Mouse (Mus musculus) right cerebral cortex, adult 2 months (tissue): Measurements from ENCODE around the gene Shank2.

Experiments used
- DNase-seq, 2 experiments: peaks; one replicate each; pipeline ENCODE4 v3.0.0; 2021 to 2022; ENCODE audit warnings: low spot score in 2 of 2

Shank2 gene

DNA sequence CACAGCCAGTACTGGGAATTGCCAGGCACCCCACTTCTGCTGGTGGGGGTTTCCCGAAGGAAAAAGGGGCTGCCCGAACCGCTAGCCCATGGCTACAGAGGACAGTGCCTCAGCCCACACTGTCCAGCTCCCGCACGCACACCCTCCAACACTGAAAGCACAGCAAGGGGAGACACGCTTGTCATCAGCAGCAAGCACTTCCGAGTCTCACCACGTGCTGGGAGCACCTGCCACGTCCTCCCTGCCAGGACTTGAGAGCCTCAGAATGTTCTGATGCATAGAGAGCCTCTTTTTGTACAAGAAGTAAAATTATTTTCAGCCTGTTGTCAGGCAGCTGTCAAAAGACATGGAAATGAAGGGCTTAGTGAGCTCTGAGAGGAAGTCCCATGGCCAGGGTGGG is 169.0 kb downstream of the Shank2 start:
- DNase-seq = peak in 1 of 2 experiments; percentile 37

DNA sequence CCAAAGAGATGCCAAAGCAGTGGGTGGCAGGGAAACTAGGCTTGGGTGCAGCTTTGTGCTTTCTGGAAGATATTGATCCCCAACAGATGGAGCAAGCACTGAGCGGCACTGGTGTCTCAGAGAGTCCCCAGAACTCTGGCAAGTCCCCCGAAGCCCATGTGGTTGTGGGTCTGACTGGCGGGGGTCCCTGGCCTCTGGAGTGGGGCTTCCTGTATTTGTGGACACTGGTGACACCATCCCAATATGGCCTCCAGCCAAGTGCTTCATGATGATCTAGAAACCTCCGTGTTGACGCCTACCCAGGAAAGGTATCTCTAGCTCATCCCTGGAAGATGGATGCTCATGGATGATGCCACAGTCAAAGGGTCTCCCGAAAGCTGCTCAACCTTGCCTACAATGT is 172.1 kb downstream of the Shank2 start:
- no peak for DNase-seq

DNA sequence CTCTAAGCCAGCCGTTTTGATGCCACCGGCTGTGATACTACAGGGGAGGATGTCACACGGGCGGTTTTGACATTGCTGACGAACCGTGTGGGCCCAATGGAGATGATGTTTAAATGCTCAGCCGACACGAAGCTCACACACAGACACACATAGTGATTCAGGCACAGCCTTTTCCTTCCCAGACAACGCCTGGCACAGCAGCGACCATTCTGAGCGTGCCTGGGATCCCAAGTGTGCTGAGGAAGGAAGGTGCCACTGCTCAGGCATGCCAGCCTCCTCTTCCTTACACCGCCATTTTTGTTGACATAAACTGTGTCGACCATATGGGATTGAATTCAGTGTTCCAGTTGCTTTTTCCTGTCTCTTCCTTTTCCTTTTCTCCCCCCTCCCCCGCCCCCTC is 172.6 kb downstream of the Shank2 start:
- peak; percentile 40 to 52 for DNase-seq

DNA sequence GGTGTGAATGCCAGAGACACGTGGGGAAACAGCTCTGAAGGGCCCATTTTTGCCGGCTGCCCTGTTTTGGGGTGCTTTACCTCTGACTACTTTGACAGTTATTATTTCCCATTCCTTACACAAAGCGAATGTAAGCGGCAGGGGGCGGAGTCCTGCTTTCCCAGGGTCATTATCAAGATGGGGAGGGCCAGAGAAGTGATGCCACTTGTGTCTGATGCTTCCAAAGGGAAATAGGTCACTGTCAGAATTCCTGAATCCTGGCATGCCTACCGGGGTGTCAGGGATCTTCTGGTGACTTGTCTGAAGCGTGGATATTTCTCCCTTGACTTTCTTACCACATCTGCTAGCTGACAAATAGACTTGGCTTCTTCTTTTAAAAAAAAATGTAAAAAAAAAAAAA is 173.3 kb downstream of the Shank2 start:
- peak in 1 of 2 experiments; percentile 17 for DNase-seq

DNA sequence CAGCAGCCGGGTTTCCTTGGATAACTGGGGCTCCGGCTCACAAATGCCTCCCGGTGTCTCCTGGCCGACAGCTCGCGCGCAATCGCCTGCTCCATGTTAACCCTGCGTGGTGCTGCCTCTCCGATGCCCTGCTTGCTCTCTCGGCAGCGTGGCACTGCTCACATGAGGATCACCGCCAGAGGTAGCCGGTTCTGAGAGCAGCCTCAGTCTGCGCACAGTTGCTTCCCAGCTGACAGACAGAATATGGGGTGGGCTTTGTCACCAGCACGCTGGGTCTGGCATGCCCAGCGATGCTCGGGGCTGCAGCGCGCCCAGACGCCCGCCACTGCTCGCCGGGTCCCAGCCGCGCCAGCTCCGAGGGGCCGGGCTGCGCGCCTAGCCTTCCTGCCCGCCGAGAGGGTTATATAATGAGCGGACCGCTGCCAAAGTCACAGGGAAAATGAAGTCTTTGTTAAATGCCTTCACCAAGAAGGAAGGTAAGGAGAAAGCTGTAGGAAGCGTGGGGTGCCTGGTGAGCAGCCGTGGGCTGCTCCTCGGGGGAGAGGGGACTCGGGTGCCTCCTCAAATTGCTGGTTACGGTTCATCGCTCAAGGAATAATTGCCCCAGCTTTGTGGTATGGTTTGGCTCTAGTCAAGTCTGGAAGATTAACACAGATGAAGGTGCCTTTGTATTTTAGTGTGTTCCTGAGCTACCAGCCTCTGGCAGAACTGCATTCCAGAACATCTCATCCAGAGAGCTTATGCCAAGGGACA is 173.9 kb downstream of the Shank2 start:
- peak; percentile 71 for DNase-seq

DNA sequence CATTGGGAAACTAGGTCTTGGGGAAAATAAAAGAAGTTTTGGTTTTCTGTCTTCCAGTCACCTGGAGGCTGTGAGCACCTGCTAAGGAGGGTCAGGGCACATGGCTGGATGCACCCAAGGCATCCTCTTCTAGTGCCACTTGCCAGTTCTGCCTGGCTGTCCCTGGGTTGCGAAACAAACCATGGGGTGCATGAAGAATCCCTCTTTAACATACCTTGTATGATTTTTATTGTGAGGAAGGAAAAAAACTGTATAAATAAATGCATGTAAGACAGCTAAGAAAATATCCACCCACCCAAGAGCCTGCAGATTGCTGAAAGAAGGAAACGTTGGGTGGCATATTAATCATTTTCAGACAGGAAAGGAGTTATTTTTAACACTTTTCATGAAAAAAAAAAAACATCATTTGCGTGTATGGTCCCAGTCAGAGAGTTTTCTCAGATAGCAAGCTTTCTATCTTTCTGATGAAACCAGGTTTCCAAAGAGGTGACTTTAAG is 174.6 kb downstream of the Shank2 start:
- DNase-seq = peak in 1 of 2 experiments; percentile 26

DNA sequence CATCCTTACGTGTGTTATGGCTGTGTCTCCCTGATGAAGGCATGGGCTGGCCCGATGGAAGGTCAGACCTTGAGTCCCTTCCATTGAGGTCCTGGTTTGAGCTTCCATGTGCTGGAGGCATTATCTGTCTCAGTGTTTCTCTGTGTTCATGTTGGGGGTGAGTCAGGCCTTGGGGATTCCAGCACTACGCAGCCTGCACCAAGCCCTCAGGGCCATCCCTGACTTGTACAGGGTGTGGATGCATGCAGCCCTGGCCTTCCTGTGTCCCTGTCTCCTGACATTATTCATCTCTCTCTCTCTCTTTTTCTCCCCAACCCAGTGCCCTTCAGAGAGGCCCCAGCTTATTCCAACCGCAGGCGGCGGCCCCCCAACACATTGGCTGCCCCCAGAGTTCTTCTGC is 177.7 kb downstream of the Shank2 start:
- DNase-seq = no peak

DNA sequence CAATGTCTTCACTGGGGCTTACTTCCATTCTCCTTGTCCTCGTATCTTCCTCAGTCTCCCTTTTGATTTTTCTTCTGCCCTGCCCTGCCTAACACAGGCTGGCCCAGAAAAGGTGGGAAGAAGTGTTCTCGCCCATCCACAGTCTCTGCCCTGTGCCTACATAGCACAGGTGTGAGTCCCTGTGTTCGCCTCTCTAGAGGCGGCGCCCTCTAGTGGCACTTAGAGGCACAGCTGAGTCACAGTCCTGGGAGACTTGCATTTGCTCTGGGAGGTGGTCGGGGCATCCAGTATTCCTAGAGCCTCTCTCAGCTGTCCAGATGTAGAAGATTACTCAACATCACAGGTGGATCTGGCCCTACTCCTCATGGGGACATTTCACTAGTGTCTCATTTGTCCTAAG is 179.2 kb downstream of the Shank2 start:
- DNase-seq = peak; percentile 58 to 78

DNA sequence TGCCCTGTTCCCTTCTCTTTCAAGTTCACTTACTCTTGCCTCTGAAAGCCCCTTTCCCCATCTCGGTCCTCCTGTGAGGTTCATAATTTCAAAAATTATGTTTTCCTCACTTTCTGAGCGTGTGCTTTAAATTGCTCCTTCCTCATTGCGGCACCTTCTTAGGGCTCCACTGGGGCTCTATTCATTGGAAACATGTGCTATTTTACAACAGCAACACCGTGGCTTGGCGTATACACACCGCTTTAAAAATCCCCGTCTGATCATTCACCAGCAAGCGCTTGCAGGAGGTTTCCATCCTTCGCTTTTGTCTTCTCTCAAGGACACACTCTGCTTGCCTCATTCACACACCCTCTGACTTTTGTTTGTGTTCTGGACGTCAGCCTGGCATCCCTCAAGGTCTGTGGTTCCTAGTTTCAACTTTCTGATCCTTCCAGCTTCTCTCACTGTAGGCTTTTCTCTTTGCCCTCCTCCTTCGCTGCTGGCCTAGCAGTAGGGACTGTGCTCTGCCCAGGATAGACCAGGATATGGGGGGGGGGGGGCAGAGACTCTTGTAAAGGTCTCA is 186.2 kb downstream of the Shank2 start:
- no peak for DNase-seq

DNA sequence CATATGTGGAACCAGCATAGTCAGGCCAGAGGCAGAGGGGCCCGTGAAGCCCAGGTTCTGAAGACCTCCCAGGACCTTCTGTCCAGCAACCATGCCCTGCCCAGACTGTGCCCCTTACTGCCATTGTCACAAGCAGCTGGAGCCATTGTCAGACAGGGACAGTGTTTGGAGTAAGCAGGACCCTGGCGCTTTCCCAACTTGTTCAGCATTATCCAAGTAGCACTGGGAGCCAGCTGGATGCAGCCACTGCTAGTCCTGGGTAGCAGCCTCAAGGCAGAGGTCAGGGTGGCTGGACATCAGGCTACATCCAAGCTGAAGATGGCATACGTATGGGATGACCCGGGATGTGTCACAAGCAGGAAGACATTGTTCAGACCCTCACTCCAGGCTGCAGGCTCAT is 187.7 kb downstream of the Shank2 start:
- DNase-seq = no peak

DNA sequence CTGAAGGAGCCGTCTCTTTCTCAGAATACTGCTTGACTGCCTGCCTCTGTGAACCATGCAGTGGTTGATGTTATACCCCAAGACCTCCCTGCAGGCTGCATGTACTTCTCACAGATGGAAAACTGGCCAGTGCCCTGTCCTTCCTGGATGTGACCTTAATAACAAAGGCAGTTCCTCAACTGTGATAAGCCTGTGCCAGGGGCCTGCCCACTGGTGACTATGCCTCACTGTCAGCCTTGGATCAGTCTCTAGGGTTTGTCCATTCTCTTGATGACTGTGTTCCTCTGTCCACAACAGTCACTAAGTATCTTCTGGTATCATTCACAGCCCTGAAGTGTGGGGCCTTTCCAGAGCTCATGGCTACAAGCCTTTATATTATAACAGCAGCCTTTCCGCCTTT is 196.8 kb downstream of the Shank2 start:
- no peak for DNase-seq

DNA sequence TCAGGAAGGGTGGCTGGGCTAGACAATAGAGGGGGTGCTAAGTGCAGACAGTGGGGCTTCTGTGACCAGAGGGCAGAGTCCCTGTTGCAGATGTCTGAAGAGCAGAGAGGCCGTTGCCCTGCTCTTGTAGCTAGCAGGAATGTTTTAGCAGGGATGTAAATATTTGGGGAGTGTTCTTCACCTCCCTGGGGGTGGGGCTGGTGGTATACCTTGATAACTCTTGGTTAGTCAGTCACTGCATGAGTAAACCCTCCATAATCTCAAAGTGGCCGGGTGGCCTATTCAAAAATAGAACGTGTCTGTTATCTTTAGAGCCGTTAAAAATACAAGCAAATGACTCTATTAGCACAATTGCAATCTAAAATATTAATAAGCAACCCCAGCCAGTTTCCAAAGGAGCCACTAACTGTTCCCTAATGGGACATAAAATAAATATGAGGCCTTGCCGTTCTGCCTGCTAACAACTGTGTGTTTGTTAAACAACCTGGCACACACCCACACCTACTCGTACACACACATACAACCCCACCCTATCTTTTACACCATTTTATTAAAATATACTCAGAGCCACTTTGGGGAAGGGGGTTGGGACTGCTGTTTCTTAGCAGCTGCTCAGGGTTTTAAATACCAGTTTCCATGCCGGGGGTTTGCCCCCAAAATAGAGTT is 200.4 kb downstream of the Shank2 start:
- no peak for DNase-seq

DNA sequence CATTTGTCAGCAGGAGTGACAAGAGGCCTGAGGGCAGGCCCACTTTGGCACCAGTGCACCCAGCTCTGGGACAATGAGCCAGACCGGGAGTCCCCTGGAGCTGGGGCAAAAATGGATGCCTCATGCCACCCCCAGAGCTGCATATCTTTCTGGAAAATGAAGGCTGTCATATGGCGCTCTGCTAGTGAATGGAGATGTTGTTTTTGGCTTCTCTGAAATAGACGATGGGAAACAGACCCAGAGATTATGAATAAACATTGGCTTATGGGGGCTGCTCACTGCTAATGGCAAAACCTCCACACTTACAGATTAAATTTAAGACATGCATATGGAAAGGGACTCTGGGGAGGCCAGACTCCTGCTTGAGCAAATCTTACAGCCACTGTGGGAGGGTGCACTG is 202.6 kb downstream of the Shank2 start:
- DNase-seq = no peak

DNA sequence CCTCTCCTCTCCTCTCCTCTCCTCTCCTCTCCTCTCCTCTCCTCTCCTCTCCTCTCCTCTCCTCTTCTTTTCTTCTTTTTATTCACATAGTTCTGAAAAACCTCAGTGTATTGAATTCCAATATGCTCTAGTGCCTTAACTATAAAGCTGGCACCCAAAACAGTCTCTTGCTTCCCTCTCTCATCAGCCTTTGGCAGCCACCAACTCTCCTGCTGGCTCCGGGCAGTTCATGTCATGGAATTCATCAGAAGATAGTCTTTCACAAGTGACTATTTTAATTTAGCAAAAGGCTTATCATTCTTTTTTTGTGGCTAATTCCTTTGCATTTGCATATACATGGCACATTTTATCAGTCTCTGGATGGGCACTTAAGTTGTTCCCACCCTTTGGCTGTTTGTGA is 203.4 kb downstream of the Shank2 start:
- no peak for DNase-seq

DNA sequence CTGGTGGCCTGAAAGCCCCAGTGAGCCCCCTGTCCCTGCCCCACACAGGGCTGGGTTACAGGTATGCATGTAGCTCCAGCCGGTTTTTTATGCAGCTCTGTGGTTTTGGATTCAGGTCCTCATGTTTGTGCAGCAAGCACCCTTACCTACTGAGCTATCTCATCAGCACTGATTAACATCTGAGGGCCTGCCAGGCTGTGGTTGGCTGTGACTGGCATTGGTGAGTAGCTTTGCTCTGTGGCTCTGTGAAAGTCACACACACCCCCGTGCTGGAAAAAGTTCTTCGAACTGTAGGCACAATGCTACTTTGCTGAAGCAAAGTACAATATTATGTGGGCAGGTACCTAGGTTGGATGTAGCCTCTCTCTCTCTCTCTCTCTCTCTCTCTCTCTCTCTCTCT is 204.1 kb downstream of the Shank2 start:
- peak; percentile 47 to 57 for DNase-seq

DNA sequence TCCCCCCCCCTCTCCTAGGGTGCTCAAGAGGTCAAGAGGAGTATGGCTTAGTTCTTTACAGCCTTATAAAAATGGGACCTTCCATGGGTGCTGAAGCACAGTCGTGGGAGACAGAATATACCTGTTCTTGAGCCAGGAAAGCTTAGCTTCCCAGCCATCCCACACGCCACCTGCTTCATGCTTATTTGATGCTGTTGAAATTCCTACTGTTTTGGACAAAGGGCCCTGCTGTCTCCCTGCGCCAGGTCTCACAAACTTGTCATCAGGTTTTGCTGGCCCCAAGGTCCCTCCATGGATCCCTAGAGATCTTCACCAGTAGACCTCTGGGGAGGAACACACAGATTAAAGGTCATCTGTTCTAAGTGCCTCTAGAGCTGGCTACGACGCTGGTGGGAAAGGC is 204.5 kb downstream of the Shank2 start:
- DNase-seq = peak; percentile 41 to 67

DNA sequence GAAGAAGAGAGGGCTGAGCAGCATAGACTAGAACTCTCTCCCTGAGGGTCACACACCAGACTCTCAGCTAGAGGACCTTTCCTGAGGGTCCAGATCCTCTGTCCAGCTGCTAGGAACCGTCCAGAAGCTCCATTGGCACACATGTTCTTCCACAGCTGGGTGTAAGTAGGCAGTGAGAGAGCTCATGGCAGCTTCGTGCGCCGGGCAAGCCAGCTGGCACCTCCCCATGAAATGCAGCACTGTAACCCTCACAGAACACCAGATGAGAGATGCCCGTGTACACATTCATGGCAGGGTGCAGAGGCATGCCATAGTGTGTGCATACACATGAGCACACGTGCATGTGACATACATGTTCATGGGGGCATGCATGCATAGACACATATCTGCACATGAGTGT is 205.4 kb downstream of the Shank2 start:
- DNase-seq = no peak

DNA sequence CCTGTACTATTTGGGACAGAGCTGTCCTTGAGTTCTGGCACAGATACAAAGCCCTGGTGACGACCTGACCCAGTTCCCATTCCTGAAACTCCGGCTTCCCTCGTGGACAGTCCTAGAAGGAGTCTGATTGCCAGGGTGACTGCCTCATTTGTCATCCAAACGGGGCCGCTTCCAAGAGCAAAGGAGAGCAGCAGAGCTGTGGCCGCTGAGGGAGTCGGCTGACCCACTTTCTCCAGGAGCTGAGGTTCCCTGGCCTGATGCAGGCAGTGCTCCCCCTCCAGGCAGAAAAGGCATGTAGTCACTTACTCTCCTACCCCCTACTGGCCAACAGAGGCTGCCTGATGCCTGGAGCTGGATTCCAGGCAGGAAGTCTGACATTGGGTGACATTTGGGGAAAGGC is 206.1 kb downstream of the Shank2 start:
- DNase-seq = peak; percentile 74 to 75

DNA sequence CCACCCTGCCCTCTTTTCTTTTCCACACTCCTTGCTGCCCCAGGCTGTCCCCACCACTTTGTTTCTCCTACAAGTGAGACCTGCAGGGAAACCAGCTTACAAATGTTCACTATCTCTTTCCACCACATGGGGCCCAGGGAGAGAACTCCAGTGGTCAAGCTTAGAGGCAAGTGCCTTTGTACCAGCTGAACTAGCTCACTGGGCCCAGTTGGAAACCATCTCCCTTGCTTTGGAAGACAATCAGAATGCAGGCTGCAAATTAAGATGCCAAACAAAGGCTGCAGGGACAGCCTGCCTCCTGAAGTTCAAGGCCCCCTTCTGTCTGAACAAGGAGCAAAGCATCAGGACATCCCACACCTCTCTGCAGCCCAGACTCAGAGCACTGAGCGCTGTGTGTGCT is 206.9 kb downstream of the Shank2 start:
- no peak for DNase-seq

DNA sequence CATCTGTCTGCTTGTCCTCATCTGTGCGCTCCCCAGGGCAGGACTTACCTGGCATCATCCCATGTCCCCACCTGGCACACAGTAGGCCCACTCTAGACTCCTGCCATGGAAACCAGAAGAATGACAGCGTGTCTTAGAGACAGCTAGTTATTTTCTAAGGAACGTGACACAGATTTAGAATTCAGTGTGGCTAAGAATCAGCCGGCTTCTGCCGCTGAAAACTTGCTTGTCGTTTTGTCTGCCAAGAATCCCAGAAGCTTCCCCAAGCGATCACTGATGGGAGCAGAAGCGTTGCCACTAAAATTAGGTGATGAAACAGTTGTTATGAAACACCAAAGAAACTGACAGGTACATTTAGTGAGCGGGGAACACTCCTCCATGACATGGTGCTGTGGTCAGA is 208.8 kb downstream of the Shank2 start:
- DNase-seq = peak in 1 of 2 experiments; percentile 40

DNA sequence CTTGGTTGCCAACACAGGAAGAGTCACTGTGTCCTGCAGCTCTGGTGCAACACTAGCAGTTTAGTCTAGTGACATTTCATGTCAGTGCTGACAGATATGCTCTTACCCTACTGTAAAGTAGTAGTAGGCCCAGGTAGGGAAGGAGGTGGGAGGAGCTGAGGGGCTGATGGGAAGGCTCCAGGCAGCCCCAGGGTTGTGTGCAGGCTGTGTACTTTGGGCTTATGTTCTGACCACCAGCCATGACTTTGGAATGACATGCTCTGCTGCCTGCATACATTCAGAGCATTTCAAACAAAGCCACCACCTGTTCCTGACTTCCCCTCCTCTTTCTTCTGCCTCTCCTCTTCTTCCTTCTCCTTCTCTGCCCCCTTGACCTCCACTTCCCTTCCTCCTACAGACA is 211.0 kb downstream of the Shank2 start:
- DNase-seq = no peak

DNA sequence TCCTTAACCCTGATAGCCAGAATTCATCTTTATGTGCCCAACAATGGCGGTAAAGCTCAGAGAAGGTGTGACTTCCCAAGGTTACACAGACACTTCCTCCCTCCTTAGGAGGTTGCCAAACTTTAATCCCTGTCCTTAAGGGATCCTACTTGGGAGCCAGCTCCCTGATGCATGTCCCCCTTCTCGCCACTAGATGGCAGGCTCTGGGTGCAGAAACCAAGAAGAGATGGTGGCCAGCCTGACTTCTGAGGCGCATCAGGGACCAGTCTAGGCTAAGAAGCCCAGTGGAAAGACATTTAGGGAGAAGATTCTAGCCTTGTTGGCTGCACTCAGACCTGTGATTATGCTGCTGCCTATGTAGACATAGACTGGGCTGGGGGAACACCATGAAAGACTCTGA is 215.5 kb downstream of the Shank2 start:
- DNase-seq = peak; percentile 85 to 86

DNA sequence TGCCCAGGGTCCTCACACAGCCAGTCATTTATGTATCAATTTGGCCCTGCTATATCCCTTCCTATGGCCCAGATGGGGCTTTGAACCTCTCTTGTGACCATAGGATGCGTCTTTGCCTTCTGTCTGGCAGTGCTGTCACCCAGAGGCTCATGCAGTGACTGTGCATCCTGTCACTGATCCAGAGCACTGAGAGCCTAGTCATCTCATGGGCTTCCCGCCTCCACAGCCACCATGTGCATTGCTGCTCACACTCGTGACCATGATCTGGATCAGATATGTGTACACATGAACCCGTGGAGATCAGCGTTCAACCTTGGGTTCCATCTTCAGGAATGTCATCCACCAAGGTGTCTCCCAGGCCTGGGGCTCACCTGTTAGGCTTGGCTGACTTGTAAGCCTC is 227.0 kb downstream of the Shank2 start:
- no peak for DNase-seq
